Mouse (Mus musculus) E14TG2a.4 (cell line): Measurements from ENCODE around the gene Mtcp1.

Source experiments
- CTCF ChIP-seq: conservative IDR thresholded peaks from 2 replicates; pipeline ENCODE4 v1.5.1; 2014; ENCODE audit warnings: low read length
- POU5F1 ChIP-seq: IDR thresholded peaks from 2 replicates; pipeline ENCODE4 v1.6.1; 2014; ENCODE audit warnings: low read length, borderline replicate concordance

- TF ChIP-seq CTCF (no peak), POU5F1 (no peak)
Measured at GRCm38 (mm10) chrX:75409711-75410110, 6.7 kb downstream of the Mtcp1 start.
